Mouse (Mus musculus): ENCODE results near the gene Ginm1. TPM values are rescaled to one million over a fixed set of nuclear protein-coding genes. Genes with fewer than 3 reads are reported as not detected.

Ginm1 gene
- polyA plus RNA-seq, 1 experiment from 2014 or later: 81.0 TPM

GRCm38 (mm10) chr10:7787319-7787718, 5.3 kb downstream of the Ginm1 start:
- no peak overlapping the region for H3K4me3 ChIP-seq (ENCODE audit: low read depth, low read length)
- 33% methylated on average over 2 of the region's 2 CpGs for WGBS
- ATAC-seq (ENCODE audit: insufficient number of reproducible peaks, insufficient read depth, low FRiP score, low read depth): no peak

GRCm38 (mm10) chr10:7781214-7781613, 11.4 kb downstream of the Ginm1 start:
- H3K27me3 ChIP-seq (ENCODE audit: control insufficient read depth, insufficient read depth, low read length): no peaks in the 10 kb centered on the region
- 44% methylated on average over 3 of the region's 3 CpGs for WGBS
- H3K36me3 ChIP-seq (ENCODE audit: control insufficient read depth, insufficient read depth, low read length): 0 out of 2 replicates have a peak, but pooled peaks cover 3% of the 10 kb centered on the region
- H3K4me3 ChIP-seq (ENCODE audit: low read depth, low read length): peak overlapping the region; percentile 96
- H3K4me1 ChIP-seq (ENCODE audit: control insufficient read depth, insufficient read depth, low read length): no peaks in the 10 kb centered on the region
- H3K4me2 ChIP-seq (replicated peaks; ENCODE audit: low read depth, low read length): peak overlapping the region; percentile 51
- H3K9me3 ChIP-seq (ENCODE audit: control insufficient read depth, low read depth, low read length): no peaks in the 10 kb centered on the region
- no peak overlapping the region for H3K27ac ChIP-seq (ENCODE audit: low read length)
- 0 out of 2 replicates have a peak overlapping the region, but pooled peaks have one; percentile 10 for H3K9ac ChIP-seq (replicated peaks; ENCODE audit: low read depth, low read length)
- 0 out of 2 replicates have a peak, but pooled peaks have one; percentile 4 for ATAC-seq (ENCODE audit: insufficient number of reproducible peaks, insufficient read depth, low FRiP score, low read depth)

More at GRCm38 (mm10) chr10:7787319-7787718, 5.3 kb downstream of the Ginm1 start:
- no peaks in the 10 kb centered on the region for H3K9me3 ChIP-seq (ENCODE audit: control insufficient read depth, low read depth, low read length)
- H3K27ac ChIP-seq (ENCODE audit: low read length): no peak overlapping the region
- peaks cover 13% of the 10 kb centered on the region; the same call in 1 of the 2 replicates for H3K36me3 ChIP-seq (ENCODE audit: control insufficient read depth, insufficient read depth, low read length)
- peaks cover 4% of the 10 kb centered on the region; the same call in 1 of the 2 replicates for H3K4me1 ChIP-seq (ENCODE audit: control insufficient read depth, insufficient read depth, low read length)
- no peaks in the 10 kb centered on the region for H3K27me3 ChIP-seq (ENCODE audit: control insufficient read depth, insufficient read depth, low read length)
- H3K4me2 ChIP-seq (replicated peaks; ENCODE audit: low read depth, low read length): no peak overlapping the region
- H3K9ac ChIP-seq (replicated peaks; ENCODE audit: low read depth, low read length): no peak overlapping the region

GRCm38 (mm10) chr10:7780238-7781176, 12.1 kb downstream of the Ginm1 start:
- peak; percentile 94 for ATAC-seq (ENCODE audit: insufficient number of reproducible peaks, insufficient read depth, low FRiP score, low read depth)

GRCm38 (mm10) chr10:7779751-7780237, 12.8 kb downstream of the Ginm1 start:
- peaks cover 10% of the 10 kb centered on the region; the same call in 1 of the 2 replicates for H3K36me3 ChIP-seq (ENCODE audit: control insufficient read depth, insufficient read depth, low read length)
- H3K4me1 ChIP-seq (ENCODE audit: control insufficient read depth, insufficient read depth, low read length): no peaks in the 10 kb centered on the region
- no peak for ATAC-seq (ENCODE audit: insufficient number of reproducible peaks, insufficient read depth, low FRiP score, low read depth)
- no peaks in the 10 kb centered on the region for H3K27me3 ChIP-seq (ENCODE audit: control insufficient read depth, insufficient read depth, low read length)
- WGBS: 15% methylated on average over 7 of the region's 7 CpGs
- no peaks in the 10 kb centered on the region for H3K9me3 ChIP-seq (ENCODE audit: control insufficient read depth, low read depth, low read length)
- H3K9ac ChIP-seq (replicated peaks; ENCODE audit: low read depth, low read length): no peak overlapping the region
- peak overlapping the region; percentile 54 for H3K4me2 ChIP-seq (replicated peaks; ENCODE audit: low read depth, low read length)
- no peak overlapping the region for H3K27ac ChIP-seq (ENCODE audit: low read length)
- peak overlapping the region; percentile 96 for H3K4me3 ChIP-seq (ENCODE audit: low read depth, low read length)

More at GRCm38 (mm10) chr10:7780238-7781176, 12.1 kb downstream of the Ginm1 start:
- 1% methylated on average over 75 of the region's 77 CpGs for WGBS
- no peaks in the 10 kb centered on the region for H3K27me3 ChIP-seq (ENCODE audit: control insufficient read depth, insufficient read depth, low read length)
- peak overlapping the region; percentile 96 for H3K4me3 ChIP-seq (ENCODE audit: low read depth, low read length)
- peak overlapping the region; percentile 76 for H3K9ac ChIP-seq (replicated peaks; ENCODE audit: low read depth, low read length)
- H3K4me2 ChIP-seq (replicated peaks; ENCODE audit: low read depth, low read length): peak overlapping the region; percentile 54
- H3K9me3 ChIP-seq (ENCODE audit: control insufficient read depth, low read depth, low read length): no peaks in the 10 kb centered on the region
- peak overlapping the region; percentile 11; the same call in 1 of the 2 replicates for H3K27ac ChIP-seq (ENCODE audit: low read length)
- no peaks in the 10 kb centered on the region for H3K4me1 ChIP-seq (ENCODE audit: control insufficient read depth, insufficient read depth, low read length)
- 0 out of 2 replicates have a peak, but pooled peaks cover 3% of the 10 kb centered on the region for H3K36me3 ChIP-seq (ENCODE audit: control insufficient read depth, insufficient read depth, low read length)

- Histone ChIP-seq H3K27ac (ENCODE audit: low read length) (no peak overlapping the region), H3K4me1 (ENCODE audit: control insufficient read depth, insufficient read depth, low read length) (no peaks in the 10 kb centered on the region), H3K9ac (replicated peaks; ENCODE audit: low read depth, low read length) (no peak overlapping the region), H3K27me3 (ENCODE audit: control insufficient read depth, insufficient read depth, low read length) (no peaks in the 10 kb centered on the region), H3K9me3 (ENCODE audit: control insufficient read depth, low read depth, low read length) (no peaks in the 10 kb centered on the region), H3K36me3 (ENCODE audit: control insufficient read depth, insufficient read depth, low read length) (peaks cover 21% of the 10 kb centered on the region; the same call in 1 of the 2 replicates), H3K4me2 (replicated peaks; ENCODE audit: low read depth, low read length) (no peak overlapping the region), H3K4me3 (ENCODE audit: low read depth, low read length) (no peak overlapping the region)
- ATAC-seq (ENCODE audit: insufficient number of reproducible peaks, insufficient read depth, low FRiP score, low read depth): no peak
- 92% methylated on average over 3 of the region's 3 CpGs for WGBS
Observed at GRCm38 (mm10) chr10:7778361-7778760, 14.3 kb downstream of the Ginm1 start.

GRCm38 (mm10) chr10:7775421-7775820, 17.2 kb downstream of the Ginm1 start:
- Histone ChIP-seq H3K36me3 (ENCODE audit: control insufficient read depth, insufficient read depth, low read length) (peaks cover 46% of the 10 kb centered on the region), H3K27me3 (ENCODE audit: control insufficient read depth, insufficient read depth, low read length) (no peaks in the 10 kb centered on the region), H3K9ac (replicated peaks; ENCODE audit: low read depth, low read length) (no peak overlapping the region), H3K9me3 (ENCODE audit: control insufficient read depth, low read depth, low read length) (no peaks in the 10 kb centered on the region), H3K4me3 (ENCODE audit: low read depth, low read length) (no peak overlapping the region), H3K27ac (ENCODE audit: low read length) (no peak overlapping the region), H3K4me1 (ENCODE audit: control insufficient read depth, insufficient read depth, low read length) (no peaks in the 10 kb centered on the region), H3K4me2 (replicated peaks; ENCODE audit: low read depth, low read length) (no peak overlapping the region)
- no peak for ATAC-seq (ENCODE audit: insufficient number of reproducible peaks, insufficient read depth, low FRiP score, low read depth)
- WGBS: 89% methylated on average over 8 of the region's 8 CpGs

- WGBS: 94% methylated on average over 1 of the region's 1 CpGs
- Histone ChIP-seq H3K9me3 (ENCODE audit: control insufficient read depth, low read depth, low read length) (no peaks in the 10 kb centered on the region), H3K27me3 (ENCODE audit: control insufficient read depth, insufficient read depth, low read length) (no peaks in the 10 kb centered on the region), H3K4me2 (replicated peaks; ENCODE audit: low read depth, low read length) (no peak overlapping the region), H3K4me1 (ENCODE audit: control insufficient read depth, insufficient read depth, low read length) (no peaks in the 10 kb centered on the region), H3K4me3 (ENCODE audit: low read depth, low read length) (no peak overlapping the region), H3K27ac (ENCODE audit: low read length) (no peak overlapping the region), H3K36me3 (ENCODE audit: control insufficient read depth, insufficient read depth, low read length) (peaks cover 46% of the 10 kb centered on the region), H3K9ac (replicated peaks; ENCODE audit: low read depth, low read length) (no peak overlapping the region)
- no peak for ATAC-seq (ENCODE audit: insufficient number of reproducible peaks, insufficient read depth, low FRiP score, low read depth)
Observed at GRCm38 (mm10) chr10:7772769-7773168, 19.9 kb downstream of the Ginm1 start.

- peaks cover 46% of the 10 kb centered on the region for H3K36me3 ChIP-seq (ENCODE audit: control insufficient read depth, insufficient read depth, low read length)
- 94% methylated on average over 4 of the region's 4 CpGs for WGBS
- H3K4me3 ChIP-seq (ENCODE audit: low read depth, low read length): no peak overlapping the region
- H3K27me3 ChIP-seq (ENCODE audit: control insufficient read depth, insufficient read depth, low read length): no peaks in the 10 kb centered on the region
- no peak overlapping the region for H3K9ac ChIP-seq (replicated peaks; ENCODE audit: low read depth, low read length)
- ATAC-seq (ENCODE audit: insufficient number of reproducible peaks, insufficient read depth, low FRiP score, low read depth): no peak
- H3K9me3 ChIP-seq (ENCODE audit: control insufficient read depth, low read depth, low read length): no peaks in the 10 kb centered on the region
- H3K4me2 ChIP-seq (replicated peaks; ENCODE audit: low read depth, low read length): no peak overlapping the region
- no peaks in the 10 kb centered on the region for H3K4me1 ChIP-seq (ENCODE audit: control insufficient read depth, insufficient read depth, low read length)
- no peak overlapping the region for H3K27ac ChIP-seq (ENCODE audit: low read length)
Observed at GRCm38 (mm10) chr10:7772346-7772745, 20.3 kb downstream of the Ginm1 start.

All from stomach, embryonic 14.5 days (tissue).